Mouse (Mus musculus): ENCODE data around the gene Rlbp1. TPM values are rescaled to one million over a fixed set of nuclear protein-coding genes. Genes with fewer than 3 reads are reported as not detected.

The Rlbp1 gene
- polyA plus RNA-seq, 1 experiment from 2014 or later: 4.0 TPM

- Histone ChIP-seq H3K27ac (no peak overlapping the region), H3K4me2 (replicated peaks) (no peak overlapping the region), H3K4me3 (no peak overlapping the region), H3K36me3 (peaks cover 52% of the 10 kb centered on the region), H3K9ac (no peak overlapping the region), H3K4me1 (no peaks in the 10 kb centered on the region; the same call in 1 of the 2 replicates), H3K9me3 (replicated peaks) (no peaks in the 10 kb centered on the region), H3K27me3 (no peaks in the 10 kb centered on the region)
- WGBS: 77% methylated on average over 13 of the region's 13 CpGs
- no peak for ATAC-seq (ENCODE audit: low FRiP score)
These were observed 39.6 kb downstream of the Rlbp1 start for GRCm38 (mm10) chr7:79347108-79347813.

- H3K27me3 ChIP-seq: no peaks in the 10 kb centered on the region
- H3K36me3 ChIP-seq: peaks cover 47% of the 10 kb centered on the region
- no peak for ATAC-seq (ENCODE audit: low FRiP score)
- no peak overlapping the region for H3K9ac ChIP-seq
- H3K4me3 ChIP-seq: no peak overlapping the region
- no peaks in the 10 kb centered on the region for H3K9me3 ChIP-seq (replicated peaks)
- H3K4me1 ChIP-seq: no peaks in the 10 kb centered on the region; the same call in 1 of the 2 replicates
- no peak overlapping the region for H3K27ac ChIP-seq
- WGBS: 77% methylated on average over 8 of the region's 8 CpGs
- no peak overlapping the region for H3K4me2 ChIP-seq (replicated peaks)
These were observed 40.2 kb downstream of the Rlbp1 start for GRCm38 (mm10) chr7:79346555-79347075.

- Histone ChIP-seq H3K36me3 (peaks cover 39% of the 10 kb centered on the region), H3K27me3 (no peaks in the 10 kb centered on the region), H3K27ac (no peak overlapping the region), H3K4me3 (no peak overlapping the region), H3K4me1 (no peaks in the 10 kb centered on the region; the same call in 1 of the 2 replicates), H3K9me3 (replicated peaks) (no peaks in the 10 kb centered on the region), H3K9ac (no peak overlapping the region), H3K4me2 (replicated peaks) (no peak overlapping the region)
- no peak for ATAC-seq (ENCODE audit: low FRiP score)
- WGBS: 60% methylated on average over 4 of the region's 4 CpGs
These were observed 40.9 kb downstream of the Rlbp1 start for GRCm38 (mm10) chr7:79345902-79346301.

- no peaks in the 10 kb centered on the region for H3K9me3 ChIP-seq (replicated peaks)
- H3K4me2 ChIP-seq (replicated peaks): no peak overlapping the region
- H3K27ac ChIP-seq: no peak overlapping the region
- ATAC-seq (ENCODE audit: low FRiP score): no peak
- no peak overlapping the region for H3K9ac ChIP-seq
- H3K4me1 ChIP-seq: no peaks in the 10 kb centered on the region
- 95% methylated on average over 8 of the region's 8 CpGs for WGBS
- peaks cover 13% of the 10 kb centered on the region; the same call in 1 of the 2 replicates for H3K36me3 ChIP-seq
- H3K4me3 ChIP-seq: no peak overlapping the region
- no peaks in the 10 kb centered on the region for H3K27me3 ChIP-seq
These were observed 50.4 kb downstream of the Rlbp1 start for GRCm38 (mm10) chr7:79336362-79336910.

- H3K27me3 ChIP-seq: no peaks in the 10 kb centered on the region
- ATAC-seq (ENCODE audit: low FRiP score): no peak
- no peaks in the 10 kb centered on the region for H3K9me3 ChIP-seq (replicated peaks)
- no peak overlapping the region for H3K4me2 ChIP-seq (replicated peaks)
- 83% methylated on average over 3 of the region's 3 CpGs for WGBS
- no peak overlapping the region for H3K27ac ChIP-seq
- no peak overlapping the region for H3K4me3 ChIP-seq
- H3K9ac ChIP-seq: no peak overlapping the region
- 0 out of 2 replicates have a peak, but pooled peaks cover 2% of the 10 kb centered on the region for H3K4me1 ChIP-seq
- peaks cover 31% of the 10 kb centered on the region for H3K36me3 ChIP-seq
These were observed 53.4 kb downstream of the Rlbp1 start for GRCm38 (mm10) chr7:79333419-79333818.

- Histone ChIP-seq H3K27me3 (no peaks in the 10 kb centered on the region), H3K9me3 (replicated peaks) (no peaks in the 10 kb centered on the region), H3K27ac (peak overlapping the region; percentile 64; the same call in 1 of the 2 replicates), H3K9ac (no peak overlapping the region), H3K4me3 (no peak overlapping the region), H3K4me2 (replicated peaks) (no peak overlapping the region), H3K36me3 (peaks cover 35% of the 10 kb centered on the region), H3K4me1 (0 out of 2 replicates have a peak, but pooled peaks cover 2% of the 10 kb centered on the region)
- ATAC-seq (ENCODE audit: low FRiP score): no peak
- 44% methylated on average over 10 of the region's 10 CpGs for WGBS
These were observed 55.7 kb downstream of the Rlbp1 start for GRCm38 (mm10) chr7:79331197-79331596.

GRCm38 (mm10) chr7:79328769-79329168 lies 58.1 kb downstream of the Rlbp1 start:
- Histone ChIP-seq H3K36me3 (peaks cover 47% of the 10 kb centered on the region), H3K4me2 (replicated peaks) (no peak overlapping the region), H3K9ac (no peak overlapping the region), H3K27ac (no peak overlapping the region), H3K9me3 (replicated peaks) (no peaks in the 10 kb centered on the region), H3K4me1 (0 out of 2 replicates have a peak, but pooled peaks cover 2% of the 10 kb centered on the region), H3K27me3 (no peaks in the 10 kb centered on the region), H3K4me3 (no peak overlapping the region)
- ATAC-seq (ENCODE audit: low FRiP score): no peak
- WGBS: 94% methylated on average over 5 of the region's 5 CpGs

Other genes with a start within 250 kb of the Rlbp1 start
- gene Mfge8, start 238.0 kb downstream of the Rlbp1 start, polyA plus RNA-seq (2016; fragmentation: Nextera tagmentation; extraction: Ambion mirVana): 72.5 and 73.2 TPM in 2 replicates
- gene Abhd2, start 113.8 kb downstream of the Rlbp1 start, polyA plus RNA-seq (2016; fragmentation: Nextera tagmentation; extraction: Ambion mirVana): 14.3 and 17.7 TPM in 2 replicates
- gene Fanci, start 4.9 kb upstream of the Rlbp1 start, polyA plus RNA-seq (2016; fragmentation: Nextera tagmentation; extraction: Ambion mirVana): 10.0 and 11.2 TPM in 2 replicates
- gene Polg, start 79.3 kb upstream of the Rlbp1 start, polyA plus RNA-seq (2016; fragmentation: Nextera tagmentation; extraction: Ambion mirVana): 40.1 and 42.0 TPM in 2 replicates
- gene Rhcg, start 230.6 kb upstream of the Rlbp1 start, polyA plus RNA-seq (2016; fragmentation: Nextera tagmentation; extraction: Ambion mirVana): 1.4 and 2.3 TPM in 2 replicates

Measured in hindbrain, embryonic 12.5 days (tissue).